Mouse (Mus musculus) thymus, postnatal 10 days (tissue): Measurements from ENCODE around the gene Fkbp15.
A peak's percentile ranks its signal among the peaks of the same experiment; 100 is the strongest.

Experiments
- DNase-seq, 2 experiments: peaks; one replicate each; pipeline ENCODE4 v3.0.0; 2021; ENCODE audit warnings: low spot score in 2 of 2

Gene Fkbp15

GRCm38 (mm10) chr4:62372818-62373520 is 12.6 kb upstream of the Fkbp15 start:
- DNase-seq, result no peak

- DNase-seq, result no peak
These were observed 12.1 kb upstream of the Fkbp15 start for GRCm38 (mm10) chr4:62372410-62372809.

- no peak for DNase-seq
These were observed 8.7 kb upstream of the Fkbp15 start for GRCm38 (mm10) chr4:62369091-62369490.

GRCm38 (mm10) chr4:62367586-62367985 is 7.2 kb upstream of the Fkbp15 start:
- no peak for DNase-seq

GRCm38 (mm10) chr4:62366291-62366690 is 5.9 kb upstream of the Fkbp15 start:
- DNase-seq, result no peak

- no peak for DNase-seq
These were observed 4.0 kb upstream of the Fkbp15 start for GRCm38 (mm10) chr4:62364299-62364698.

GRCm38 (mm10) chr4:62362437-62362836 is 2.1 kb upstream of the Fkbp15 start:
- no peak for DNase-seq

- DNase-seq, result no peak
These were observed 1.6 kb upstream of the Fkbp15 start for GRCm38 (mm10) chr4:62361997-62362396.

- no peak for DNase-seq
These were observed 1.2 kb upstream of the Fkbp15 start for GRCm38 (mm10) chr4:62361571-62361970.

- no peak for DNase-seq
These were observed 582 bp upstream of the Fkbp15 start for GRCm38 (mm10) chr4:62360805-62361455.

- no peak for DNase-seq
These were observed 1.0 kb downstream of the Fkbp15 start for GRCm38 (mm10) chr4:62359256-62359775.

- DNase-seq, result no peak
These were observed 2.7 kb downstream of the Fkbp15 start for GRCm38 (mm10) chr4:62357631-62358148.

GRCm38 (mm10) chr4:62349371-62349770 is 11.0 kb downstream of the Fkbp15 start:
- no peak for DNase-seq

GRCm38 (mm10) chr4:62348329-62348705 is 12.0 kb downstream of the Fkbp15 start:
- DNase-seq, result no peak

GRCm38 (mm10) chr4:62347605-62348328 is 12.6 kb downstream of the Fkbp15 start:
- no peak for DNase-seq

GRCm38 (mm10) chr4:62345827-62346226 is 14.5 kb downstream of the Fkbp15 start:
- DNase-seq, result no peak

GRCm38 (mm10) chr4:62344000-62344399 is 16.3 kb downstream of the Fkbp15 start:
- peak in 1 of 2 experiments; percentile 40 for DNase-seq

GRCm38 (mm10) chr4:62338536-62338935 is 21.8 kb downstream of the Fkbp15 start:
- no peak for DNase-seq

- no peak for DNase-seq
These were observed 28.4 kb downstream of the Fkbp15 start for GRCm38 (mm10) chr4:62331977-62332376.

- DNase-seq, result no peak
These were observed 31.2 kb downstream of the Fkbp15 start for GRCm38 (mm10) chr4:62328941-62329660.

- DNase-seq, result no peak
These were observed 34.2 kb downstream of the Fkbp15 start for GRCm38 (mm10) chr4:62326111-62326510.

- no peak for DNase-seq
These were observed 37.7 kb downstream of the Fkbp15 start for GRCm38 (mm10) chr4:62322684-62323083.
